Mouse (Mus musculus): Measurements from ENCODE around the gene Lif.

Lif gene

DNA sequence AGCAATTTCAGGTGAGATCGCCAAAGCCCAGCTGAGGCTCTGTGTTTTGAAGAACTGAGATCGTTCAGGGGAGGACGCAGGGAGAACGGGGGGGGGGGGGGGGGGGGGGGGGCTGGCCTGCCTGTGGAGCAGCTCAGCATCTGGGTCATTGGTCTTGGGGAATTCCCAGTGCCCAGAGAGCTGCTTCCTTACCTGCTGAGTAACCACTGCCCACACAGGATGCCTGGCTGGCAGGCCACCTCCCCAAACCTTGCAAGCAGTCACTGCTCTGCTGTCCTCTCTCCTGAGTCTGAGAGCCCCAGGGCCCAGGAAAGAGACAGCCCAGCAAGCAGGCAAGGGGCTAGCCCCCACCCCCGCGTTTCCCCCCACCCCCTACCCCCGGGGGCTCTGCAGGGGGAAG, 5.5 kb downstream of the Lif start:
- no peak for DNase-seq (ENCODE audit: low spot score)

GRCm38 (mm10) chr11:4263296-4263695, 5.9 kb downstream of the Lif start:
- no peak for DNase-seq (ENCODE audit: low spot score)

DNA sequence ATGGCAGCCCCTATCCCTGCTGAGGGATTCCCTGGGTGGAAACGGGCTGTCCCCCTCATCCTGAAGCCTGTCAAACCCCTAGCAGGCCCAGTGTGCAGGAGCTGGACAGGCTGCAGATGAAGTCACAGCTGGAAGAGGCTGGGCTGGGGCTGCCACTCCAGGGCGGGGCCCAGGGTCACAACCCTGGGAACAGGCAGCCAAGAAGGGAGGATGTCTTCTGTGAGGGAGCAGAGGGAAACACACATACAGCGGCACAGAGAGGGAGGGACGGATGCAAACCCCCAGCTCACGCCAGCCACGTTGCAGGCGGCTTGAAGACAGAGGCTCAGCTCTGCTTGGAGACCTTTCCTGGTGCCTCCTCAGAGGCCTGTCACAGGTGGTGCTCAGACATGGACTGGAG, 6.7 kb downstream of the Lif start:
- no peak for DNase-seq (ENCODE audit: low spot score)

GRCm38 (mm10) chr11:4266271-4267201, 9.2 kb downstream of the Lif start:
- peak; percentile 75 for DNase-seq (ENCODE audit: low spot score)

- DNase-seq (ENCODE audit: low spot score) = no peak
These were observed 9.8 kb downstream of the Lif start for GRCm38 (mm10) chr11:4267202-4267578.

GRCm38 (mm10) chr11:4268500-4268899, 11.1 kb downstream of the Lif start:
- no peak for DNase-seq (ENCODE audit: low spot score)

GRCm38 (mm10) chr11:4270744-4271459, 13.5 kb downstream of the Lif start:
- peak; percentile 37 for DNase-seq (ENCODE audit: low spot score)

DNA sequence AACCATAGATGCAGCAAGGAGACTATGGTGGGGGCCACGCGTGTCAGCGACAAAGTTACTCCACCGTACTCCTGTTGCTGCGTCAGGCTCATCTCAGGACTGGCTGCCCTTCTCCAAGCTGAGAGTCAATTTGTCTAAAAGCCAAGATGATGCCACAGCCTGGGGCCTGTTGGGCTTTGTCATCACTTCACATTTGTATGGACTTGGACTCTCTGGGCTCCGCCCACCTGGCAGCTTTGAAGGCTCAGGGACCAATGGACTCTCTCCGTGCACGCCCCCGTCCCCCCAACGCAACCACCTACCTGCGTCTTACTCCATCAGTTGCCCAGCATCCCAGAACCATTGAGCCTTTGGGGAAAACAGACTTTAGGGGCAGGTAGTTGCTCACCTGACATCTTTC, 14.2 kb downstream of the Lif start:
- DNase-seq (ENCODE audit: low spot score) = no peak

DNA sequence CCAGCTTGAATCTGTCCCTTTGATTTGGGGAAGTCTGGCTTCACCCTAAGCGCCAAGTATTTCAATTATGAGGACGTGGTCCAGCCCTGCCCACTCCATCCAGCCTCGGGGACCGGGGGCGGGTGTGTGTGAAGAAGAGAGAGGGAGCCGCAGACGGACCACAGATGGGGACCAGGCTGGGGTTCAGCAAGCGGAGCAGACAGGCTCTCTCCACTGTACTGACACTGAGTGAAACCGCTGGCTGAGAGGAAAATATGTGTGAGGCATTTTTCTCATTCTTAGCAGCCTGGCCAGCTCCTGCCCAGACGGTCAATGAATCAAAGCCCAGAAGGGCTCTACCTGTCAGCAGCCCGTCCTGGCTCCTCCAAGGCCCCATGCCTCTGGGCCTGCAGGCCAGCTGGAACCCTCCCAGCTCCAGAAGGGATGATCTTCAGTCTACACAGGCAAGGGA, 19.1 kb downstream of the Lif start:
- no peak for DNase-seq (ENCODE audit: low spot score)

- no peak for DNase-seq (ENCODE audit: low spot score)
These were observed 22.6 kb downstream of the Lif start for GRCm38 (mm10) chr11:4279909-4280308.

DNA sequence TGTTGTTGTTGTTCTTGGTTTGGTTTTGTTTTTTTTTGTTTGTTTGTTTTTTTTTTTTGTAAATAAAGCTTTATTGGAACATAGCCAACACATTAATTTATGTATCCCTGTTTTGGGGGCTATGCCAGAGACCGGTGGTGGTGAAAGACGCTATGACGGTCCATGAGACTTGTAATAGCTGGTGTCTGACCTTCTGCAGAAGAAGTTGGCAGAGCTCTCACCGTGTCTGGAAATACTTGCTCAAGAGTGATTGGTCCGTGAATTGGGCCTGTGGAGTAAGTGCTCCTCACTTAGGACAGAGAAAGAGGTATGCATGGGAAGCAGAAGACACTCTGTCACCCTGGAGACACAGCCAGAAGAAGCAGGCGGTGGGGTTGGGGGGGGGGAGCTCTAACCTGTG, 24.5 kb downstream of the Lif start:
- no peak for DNase-seq (ENCODE audit: low spot score)

DNA sequence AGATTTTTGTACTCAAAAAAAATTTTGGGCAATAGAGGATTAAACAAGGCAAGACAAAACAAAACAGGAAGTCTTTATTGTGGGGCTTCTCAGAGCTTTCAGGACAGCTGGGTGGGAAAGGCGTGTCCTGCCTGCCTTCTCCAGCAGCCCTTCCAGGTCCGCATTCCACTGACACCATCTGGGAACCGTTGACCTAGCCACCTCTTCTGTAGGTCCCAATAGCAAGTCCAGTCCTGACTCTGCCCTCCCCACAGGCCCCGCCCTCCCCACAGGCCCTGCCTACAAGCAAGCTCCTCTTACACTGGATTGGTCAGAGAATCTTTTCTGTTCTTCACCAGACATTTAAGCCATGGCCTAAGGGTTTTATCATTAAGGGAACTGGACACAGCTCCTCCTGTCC, 26.3 kb downstream of the Lif start:
- DNase-seq (ENCODE audit: low spot score) = no peak

DNA sequence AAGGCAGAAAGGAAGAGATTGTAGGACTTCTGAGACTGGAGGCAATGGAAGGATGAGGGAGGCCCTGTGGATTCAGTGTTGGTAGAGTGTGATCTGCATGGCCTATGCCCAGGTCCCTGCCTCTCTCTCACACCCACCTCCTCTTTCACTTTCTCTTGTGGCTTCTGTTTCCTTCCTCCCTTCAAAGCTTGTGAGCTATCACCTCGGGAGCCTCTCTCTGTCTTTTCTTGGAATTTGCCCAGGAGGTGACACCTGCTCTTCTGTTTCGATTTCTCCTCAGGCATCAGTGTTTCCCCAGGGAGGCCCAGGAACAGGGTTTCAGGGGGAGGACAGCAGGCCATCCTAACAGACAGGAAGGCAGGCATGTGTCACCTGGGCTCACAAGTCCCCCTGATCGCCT, 31.9 kb downstream of the Lif start:
- no peak for DNase-seq (ENCODE audit: low spot score)

- peak; percentile 43 for DNase-seq (ENCODE audit: low spot score)
These were observed 34.3 kb downstream of the Lif start for GRCm38 (mm10) chr11:4291639-4292038.

- DNase-seq (ENCODE audit: low spot score) = no peak
These were observed 35.0 kb downstream of the Lif start for GRCm38 (mm10) chr11:4292224-4292887.

DNA sequence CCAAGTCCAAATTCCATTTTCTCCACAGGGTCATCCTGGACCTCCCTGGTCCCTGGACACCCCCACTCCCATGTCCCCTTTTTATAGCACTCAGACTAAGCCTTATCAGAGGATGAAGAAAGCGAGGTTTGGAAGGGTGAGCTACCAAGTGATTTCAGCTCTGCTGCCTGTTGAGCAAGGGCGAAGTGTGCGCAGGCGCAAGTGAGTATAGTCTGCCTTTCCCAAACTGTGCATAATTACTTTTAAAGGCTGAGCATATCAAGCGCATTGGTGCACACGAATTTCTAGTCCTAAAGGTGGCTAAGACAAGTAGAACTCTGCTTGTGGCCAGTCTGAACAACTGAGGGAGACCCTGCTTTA, 35.5 kb downstream of the Lif start:
- no peak for DNase-seq (ENCODE audit: low spot score)

- DNase-seq (ENCODE audit: low spot score) = no peak
These were observed 36.1 kb downstream of the Lif start for GRCm38 (mm10) chr11:4293481-4293880.

- no peak for DNase-seq (ENCODE audit: low spot score)
These were observed 36.7 kb downstream of the Lif start for GRCm38 (mm10) chr11:4294047-4294446.

DNA sequence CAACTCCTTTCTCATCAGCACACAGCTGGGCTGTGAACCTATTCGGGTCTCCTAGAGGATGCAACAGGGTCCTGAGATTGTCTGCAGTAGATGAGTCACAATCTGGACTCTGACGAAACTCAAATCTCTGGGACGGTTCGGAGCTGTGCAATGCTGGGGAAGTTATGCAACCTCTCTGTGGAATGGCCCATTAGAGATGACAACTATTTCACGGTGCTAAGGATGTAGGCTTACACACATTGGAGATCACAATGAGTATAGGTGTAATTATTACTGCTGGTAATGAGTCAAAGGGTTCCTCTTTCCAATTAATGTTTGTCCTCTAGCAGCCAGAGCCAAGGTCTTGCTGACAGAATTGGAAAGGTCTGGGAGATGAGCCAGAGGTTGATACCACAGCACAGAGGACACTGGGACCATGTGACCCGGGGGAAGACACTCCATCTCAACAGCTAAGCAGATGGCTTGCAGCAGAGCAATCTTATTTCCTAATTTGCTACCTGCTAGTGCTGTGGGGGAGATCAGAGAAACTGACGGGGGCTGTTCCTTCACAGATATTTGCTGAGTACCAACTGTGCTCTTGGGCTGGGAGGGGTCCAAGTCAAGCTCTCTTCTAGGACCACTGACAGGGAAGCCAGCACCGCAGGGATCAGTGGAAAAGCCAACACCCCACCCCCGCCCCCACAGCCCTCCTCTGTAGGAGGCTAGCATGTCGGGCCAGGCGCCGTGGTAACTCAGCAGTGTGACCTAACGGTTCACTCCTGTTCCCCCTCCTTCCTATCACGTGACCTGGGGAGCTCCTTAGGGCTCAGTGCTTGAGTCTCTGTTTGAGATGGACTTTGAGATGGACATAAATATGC, 37.4 kb downstream of the Lif start:
- DNase-seq (ENCODE audit: low spot score) = no peak

- DNase-seq (ENCODE audit: low spot score) = no peak
These were observed 39.4 kb downstream of the Lif start for GRCm38 (mm10) chr11:4296610-4297275.

GRCm38 (mm10) chr11:4297753-4298152, 40.4 kb downstream of the Lif start:
- DNase-seq (ENCODE audit: low spot score) = no peak
